Mouse (Mus musculus) limb, embryonic 11.5 days (tissue): ENCODE measurements at regions not wholly inside any gene's neighbourhood (a gene's known extent, or its start where the extent isn't known, plus 50 kb on each side); places are given as distances from the start of the nearest gene placed in this dataset.
A peak's percentile ranks its signal among the peaks of the same experiment; 100 is the strongest.

Source experiments
- ATAC-seq: fragments of 200-750 bp; cut with Nextera tagmentation; 2 replicates; pipeline ENCODE4 v1.8.0; 2017; ENCODE audit warnings: low read depth; ENCODE audit not compliant: insufficient number of reproducible peaks, low FRiP score, low TSS enrichment
- DNase-seq: peaks from one replicate; pipeline ENCODE4 v3.0.0-alpha.2; 2015; ENCODE audit warnings: low spot score
- H3K27ac ChIP-seq: fragments of 300-500 bp; sonication (generic); replicated peaks from 2 replicates; pipeline ENCODE4 v1.5.1; 2014; ENCODE audit warnings: low read depth, mild to moderate bottlenecking, low read length
- H3K27me3 ChIP-seq: fragments of 300-500 bp; sonication (generic); 2 replicates; pipeline ENCODE4 v1.6.1; 2014; ENCODE audit warnings: mild to moderate bottlenecking, low read length, mixed read lengths; ENCODE audit not compliant: control insufficient read depth, insufficient read depth
- H3K36me3 ChIP-seq: fragments of 300-500 bp; sonication (generic); 2 replicates; pipeline ENCODE4 v1.6.1; 2014; ENCODE audit warnings: mild to moderate bottlenecking, low read length, moderate library complexity, mixed read lengths; ENCODE audit not compliant: control insufficient read depth, insufficient read depth
- H3K4me1 ChIP-seq: fragments of 300-500 bp; sonication (generic); 2 replicates; pipeline ENCODE4 v1.6.1; 2014; ENCODE audit warnings: low read length, mixed read lengths; ENCODE audit not compliant: control insufficient read depth, insufficient read depth
- H3K4me2 ChIP-seq: fragments of 300-500 bp; sonication (generic); 2 replicates; pipeline ENCODE4 v1.6.1; 2014; ENCODE audit warnings: low read depth, mild to moderate bottlenecking, moderate library complexity; ENCODE audit not compliant: severe bottlenecking
- H3K4me3 ChIP-seq: fragments of 300-500 bp; sonication (generic); 2 replicates; pipeline ENCODE4 v1.5.1; 2014; ENCODE audit warnings: low read depth, low read length
- H3K9ac ChIP-seq: fragments of 300-500 bp; sonication (generic); 2 replicates; pipeline ENCODE4 v1.6.1; 2014; ENCODE audit warnings: mild to moderate bottlenecking, low read length
- H3K9me3 ChIP-seq: fragments of 300-500 bp; sonication (generic); 2 replicates; pipeline ENCODE4 v1.6.1; 2016; ENCODE audit warnings: low read length; ENCODE audit not compliant: control insufficient read depth
- WGBS: fragments of 180-500 bp; shearing (Covaris S2); extraction: QIAGEN DNeasy Blood & Tissue Kit; methylation state at CpG from one replicate; pipeline ENCODE4 v1.1.7; 2014; 5-methylcytosine and 5-hydroxymethylcytosine counted together

- DNase-seq: peak; percentile 43
- WGBS: 81% methylated on average over 21 of the region's 21 CpGs
- no peak for ATAC-seq
Measured at GRCm38 (mm10) chr1:61552577-61553517, 85.8 kb upstream of the Pard3b start.

GRCm38 (mm10) chr1:61559514-61559913 is 79.1 kb upstream of the Pard3b start:
- H3K4me3 ChIP-seq: no peak overlapping the region
- H3K4me2 ChIP-seq: no peak overlapping the region
- no peaks in the 10 kb centered on the region for H3K9me3 ChIP-seq
- no peak for ATAC-seq
- H3K9ac ChIP-seq: no peak overlapping the region
- WGBS: 84% methylated on average over 2 of the region's 2 CpGs
- no peak overlapping the region for H3K27ac ChIP-seq
- DNase-seq: no peak
- no peaks in the 10 kb centered on the region for H3K27me3 ChIP-seq
- H3K36me3 ChIP-seq: no peaks in the 10 kb centered on the region
- H3K4me1 ChIP-seq: no peaks in the 10 kb centered on the region

More at GRCm38 (mm10) chr1:61552577-61553517, 85.8 kb upstream of the Pard3b start:
- H3K27me3 ChIP-seq: no peaks in the 10 kb centered on the region
- H3K4me3 ChIP-seq: no peak overlapping the region
- no peak overlapping the region for H3K9ac ChIP-seq
- no peaks in the 10 kb centered on the region for H3K9me3 ChIP-seq
- H3K4me2 ChIP-seq: no peak overlapping the region
- H3K36me3 ChIP-seq: no peaks in the 10 kb centered on the region
- H3K4me1 ChIP-seq: no peaks in the 10 kb centered on the region
- no peak overlapping the region for H3K27ac ChIP-seq

DNA sequence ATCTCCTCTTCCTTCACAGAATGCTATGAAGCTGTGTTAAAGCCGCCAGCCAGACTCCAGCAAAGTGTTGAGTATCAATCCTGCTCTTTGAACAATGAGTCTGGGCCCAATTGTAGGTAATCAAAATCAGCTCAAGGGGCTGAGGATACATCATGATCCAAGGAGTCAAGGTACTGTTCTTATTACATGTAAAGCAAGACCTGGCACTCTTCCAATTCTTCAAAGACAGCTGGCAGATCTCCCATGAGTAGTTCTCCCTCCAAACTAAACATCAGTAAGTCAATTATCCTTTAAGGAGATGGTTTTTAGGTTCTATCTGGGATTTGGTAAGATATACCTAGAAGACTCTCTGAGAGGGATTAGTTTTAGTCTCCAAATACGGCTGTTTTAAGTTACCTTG is 76.5 kb upstream of the Pard3b start:
- Histone ChIP-seq H3K27ac (no peak overlapping the region), H3K4me1 (no peaks in the 10 kb centered on the region), H3K9me3 (no peaks in the 10 kb centered on the region), H3K4me3 (no peak overlapping the region), H3K36me3 (no peaks in the 10 kb centered on the region), H3K27me3 (no peaks in the 10 kb centered on the region), H3K9ac (no peak overlapping the region), H3K4me2 (no peak overlapping the region)
- 84% methylated on average over 2 of the region's 2 CpGs for WGBS
- DNase-seq (no peak), ATAC-seq (no peak)

- Histone ChIP-seq H3K4me3 (no peak overlapping the region), H3K27ac (no peak overlapping the region), H3K4me1 (no peaks in the 10 kb centered on the region), H3K27me3 (no peaks in the 10 kb centered on the region), H3K9me3 (no peaks in the 10 kb centered on the region), H3K4me2 (no peak overlapping the region), H3K9ac (no peak overlapping the region), H3K36me3 (no peaks in the 10 kb centered on the region)
- DNase-seq (no peak), ATAC-seq (no peak)
- 80% methylated on average over 4 of the region's 4 CpGs for WGBS
Measured at GRCm38 (mm10) chr1:61565471-61565870, 73.2 kb upstream of the Pard3b start.

GRCm38 (mm10) chr1:61574276-61574675 is 64.3 kb upstream of the Pard3b start:
- Histone ChIP-seq H3K4me1 (no peaks in the 10 kb centered on the region), H3K9me3 (no peaks in the 10 kb centered on the region), H3K36me3 (no peaks in the 10 kb centered on the region), H3K27me3 (no peaks in the 10 kb centered on the region), H3K4me3 (no peak overlapping the region), H3K4me2 (no peak overlapping the region), H3K9ac (no peak overlapping the region), H3K27ac (no peak overlapping the region)
- WGBS: 91% methylated on average over 2 of the region's 2 CpGs
- ATAC-seq (no peak), DNase-seq (no peak)

GRCm38 (mm10) chr1:61576758-61577157 is 61.9 kb upstream of the Pard3b start:
- no peak overlapping the region for H3K4me2 ChIP-seq
- H3K27me3 ChIP-seq: no peaks in the 10 kb centered on the region
- no peak for ATAC-seq
- DNase-seq: no peak
- H3K27ac ChIP-seq: no peak overlapping the region
- no peaks in the 10 kb centered on the region for H3K4me1 ChIP-seq
- no peaks in the 10 kb centered on the region for H3K9me3 ChIP-seq
- H3K9ac ChIP-seq: no peak overlapping the region
- WGBS: 89% methylated on average over 4 of the region's 4 CpGs
- H3K36me3 ChIP-seq: no peaks in the 10 kb centered on the region
- H3K4me3 ChIP-seq: no peak overlapping the region

GRCm38 (mm10) chr1:61587251-61587650 is 51.4 kb upstream of the Pard3b start:
- ATAC-seq (no peak), DNase-seq (no peak)
- Histone ChIP-seq H3K36me3 (no peaks in the 10 kb centered on the region), H3K27me3 (no peaks in the 10 kb centered on the region), H3K9ac (no peak overlapping the region), H3K4me2 (no peak overlapping the region), H3K27ac (no peak overlapping the region), H3K4me1 (no peaks in the 10 kb centered on the region), H3K4me3 (no peak overlapping the region), H3K9me3 (no peaks in the 10 kb centered on the region)
- 92% methylated on average over 8 of the region's 8 CpGs for WGBS
